Mouse (Mus musculus) heart, postnatal 0 days (tissue): ENCODE data around the gene Slc24a2.

Source experiments
- CTCF ChIP-seq: IDR thresholded peaks from 2 replicates; pipeline ENCODE4 v1.5.1; 2016; ENCODE audit warnings: antibody characterized with exemption, control low read depth, low read depth
- EP300 ChIP-seq: IDR thresholded peaks from 2 replicates; pipeline ENCODE4 v1.6.1; 2016; ENCODE audit warnings: antibody characterized with exemption, low read depth

DNA sequence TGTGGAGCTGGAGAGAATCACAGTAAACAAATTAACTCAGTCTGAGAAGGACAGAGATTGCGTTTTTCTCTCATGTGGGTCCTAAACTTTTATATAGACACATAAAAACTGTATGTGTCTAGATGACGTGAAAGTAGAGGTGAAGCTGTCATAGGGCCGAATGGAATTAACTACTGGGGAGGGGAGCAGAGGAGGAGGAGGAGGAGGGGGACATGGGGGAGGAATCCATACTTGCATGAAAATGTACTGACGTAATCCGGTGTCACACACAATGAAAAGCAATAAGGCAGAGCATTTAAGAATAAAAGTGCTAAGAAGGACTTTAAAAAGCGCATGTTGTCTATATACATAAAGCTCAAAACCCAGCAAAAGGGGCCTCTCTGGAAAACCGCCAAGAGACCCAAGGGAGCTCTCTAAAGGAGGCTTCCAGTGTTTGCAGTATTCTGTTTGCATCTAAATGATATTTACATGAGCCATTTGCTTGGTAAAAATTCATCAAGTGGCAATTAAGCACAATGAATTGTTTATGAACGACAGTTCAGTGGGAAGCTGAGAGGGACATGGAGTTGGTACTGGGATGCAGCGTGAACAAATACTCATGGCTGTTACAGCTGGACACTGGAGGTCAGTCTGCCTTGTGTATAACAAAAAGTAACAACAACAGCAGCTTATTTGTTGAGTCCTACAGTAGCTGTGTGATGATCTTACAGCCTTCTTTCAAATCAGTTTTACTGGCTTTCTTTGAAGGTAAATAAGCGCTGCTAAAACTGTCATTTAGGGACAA lies 45.9 kb downstream of the Slc24a2 start:
- TF ChIP-seq CTCF (no peak), EP300 (no peak)
